Mouse (Mus musculus): ENCODE results near the gene Syt16. TPM values are rescaled to one million over a fixed set of nuclear protein-coding genes. Genes with fewer than 3 reads are reported as not detected.

Syt16 gene
- total RNA-seq, 1 experiment: 0.22 TPM

DNA sequence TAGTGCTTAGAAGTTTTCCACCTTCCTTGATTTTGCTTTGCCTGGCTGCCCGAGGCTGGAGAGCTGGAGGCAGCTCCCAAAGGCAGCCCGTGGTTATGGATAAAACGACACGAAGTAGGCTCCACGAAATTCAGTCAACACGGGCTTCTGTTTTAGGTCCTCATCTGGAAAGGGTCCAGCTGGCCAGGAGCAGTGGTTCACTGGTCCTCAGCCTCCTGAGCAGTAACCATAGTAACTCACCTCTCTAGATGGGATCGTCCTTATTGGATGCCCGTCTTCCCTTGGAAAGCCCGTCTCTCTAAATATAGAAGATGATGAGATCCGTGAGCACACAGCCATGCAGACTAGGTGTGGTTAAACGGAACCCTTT lies 287.2 kb downstream of the Syt16 start:
- H3K27ac ChIP-seq (ENCODE audit: insufficient read depth, low read depth, low read length, poor library complexity, severe bottlenecking): no peak overlapping the region
- TF ChIP-seq ZNF384 (IDR thresholded peaks at IDR 0.05; ENCODE audit: low read depth, low read length): no peak
- no peak for TF ChIP-seq ZC3H11A (IDR thresholded peaks at IDR 0.05; ENCODE audit: borderline replicate concordance, low read depth, low read length)
- no peak for TF ChIP-seq HCFC1 (IDR thresholded peaks at IDR 0.05; ENCODE audit: borderline replicate concordance, insufficient read depth, low read length)
- TF ChIP-seq CHD2 (IDR thresholded peaks at IDR 0.05; ENCODE audit: low read depth, low read length): no peak
- no peak for TF ChIP-seq MAFK (IDR thresholded peaks at IDR 0.05; ENCODE audit: insufficient read depth, low read depth, low read length)
- H3K9me3 ChIP-seq (ENCODE audit: control insufficient read depth, insufficient read depth, low read depth, low read length): no peaks in the 10 kb centered on the region
- no peaks in the 10 kb centered on the region for H3K36me3 ChIP-seq (ENCODE audit: control insufficient read depth, insufficient read depth, low read length, poor library complexity, severe bottlenecking)
- no peak for DNase-seq (ENCODE audit: low read depth, low spot score)
- in situ Hi-C loops (cut with MboI; ENCODE audit: low sequenced_read_pairs in 2 of 2, unreplicated experiment in 2 of 2): loop anchor here in 1 of 2 experiments (25.0 kb wide), 1 partner anchor 572 kb away; no protein-coding TSS in a partner anchor
- no peak overlapping the region for H3K9ac ChIP-seq (ENCODE audit: insufficient read depth, low read depth, low read length, poor library complexity, severe bottlenecking)
- peak overlapping the region in 1 of 2 experiments; percentile 54; a peak in 2 of 4 replicates for H3K4me3 ChIP-seq (ENCODE audit: insufficient read depth in 1 of 2, low read depth in 1 of 2, low read length in 2 of 2, poor library complexity in 1 of 2, severe bottlenecking in 1 of 2)
- no peaks in the 10 kb centered on the region for H3K4me1 ChIP-seq (ENCODE audit: control insufficient read depth in 2 of 2, insufficient read depth in 2 of 2, low read length in 2 of 2, poor library complexity in 1 of 2)

- in situ Hi-C loops (cut with MboI; ENCODE audit: low sequenced_read_pairs in 2 of 2, unreplicated experiment in 2 of 2): loop anchor here (10.0 to 25.0 kb wide), 2 partner anchors 576 to 579 kb away; no protein-coding TSS in a partner anchor
- Histone ChIP-seq H3K9ac (ENCODE audit: insufficient read depth, low read depth, low read length, poor library complexity, severe bottlenecking) (no peak overlapping the region), H3K4me1 (ENCODE audit: control insufficient read depth in 2 of 2, insufficient read depth in 2 of 2, low read length in 2 of 2, poor library complexity in 1 of 2) (no peaks in the 10 kb centered on the region), H3K36me3 (ENCODE audit: control insufficient read depth, insufficient read depth, low read length, poor library complexity, severe bottlenecking) (no peaks in the 10 kb centered on the region), H3K27ac (ENCODE audit: insufficient read depth, low read depth, low read length, poor library complexity, severe bottlenecking) (no peak overlapping the region), H3K9me3 (ENCODE audit: control insufficient read depth, insufficient read depth, low read depth, low read length) (no peaks in the 10 kb centered on the region), H3K4me3 (ENCODE audit: insufficient read depth in 1 of 2, low read depth in 1 of 2, low read length in 2 of 2, poor library complexity in 1 of 2, severe bottlenecking in 1 of 2) (no peak overlapping the region)
- TF ChIP-seq MAFK (IDR thresholded peaks at IDR 0.05; ENCODE audit: insufficient read depth, low read depth, low read length): no peak
- TF ChIP-seq HCFC1 (IDR thresholded peaks at IDR 0.05; ENCODE audit: borderline replicate concordance, insufficient read depth, low read length): no peak
- no peak for TF ChIP-seq ZC3H11A (IDR thresholded peaks at IDR 0.05; ENCODE audit: borderline replicate concordance, low read depth, low read length)
- TF ChIP-seq CHD2 (IDR thresholded peaks at IDR 0.05; ENCODE audit: low read depth, low read length): no peak
- no peak for TF ChIP-seq ZNF384 (IDR thresholded peaks at IDR 0.05; ENCODE audit: low read depth, low read length)
- no peak for DNase-seq (ENCODE audit: low read depth, low spot score)
Observed at GRCm38 (mm10) chr12:74290983-74291382, 293.5 kb downstream of the Syt16 start.

DNA sequence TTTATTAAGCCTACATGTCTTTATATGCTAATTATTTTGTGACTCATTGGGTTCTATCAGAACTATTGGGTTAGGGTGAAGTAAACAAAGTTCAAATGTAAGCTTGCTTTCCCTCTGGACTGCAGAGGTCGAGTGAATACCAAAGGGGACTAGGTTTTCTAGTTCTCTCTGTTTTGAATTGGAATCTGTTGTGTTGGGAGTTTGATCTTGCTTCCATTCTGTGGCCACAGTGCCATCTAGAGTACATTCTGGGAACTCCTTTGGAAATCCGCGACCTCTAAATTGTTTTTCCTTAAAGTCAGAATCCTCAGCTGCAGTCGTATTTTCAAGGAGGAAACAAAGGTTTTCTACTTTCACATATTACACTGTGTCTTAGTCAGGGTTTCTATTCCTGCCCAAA lies 296.2 kb downstream of the Syt16 start:
- no peak overlapping the region for H3K4me3 ChIP-seq (ENCODE audit: insufficient read depth in 1 of 2, low read depth in 1 of 2, low read length in 2 of 2, poor library complexity in 1 of 2, severe bottlenecking in 1 of 2)
- no peak for DNase-seq (ENCODE audit: low read depth, low spot score)
- H3K9ac ChIP-seq (ENCODE audit: insufficient read depth, low read depth, low read length, poor library complexity, severe bottlenecking): no peak overlapping the region
- no peaks in the 10 kb centered on the region for H3K9me3 ChIP-seq (ENCODE audit: control insufficient read depth, insufficient read depth, low read depth, low read length)
- H3K27ac ChIP-seq (ENCODE audit: insufficient read depth, low read depth, low read length, poor library complexity, severe bottlenecking): no peak overlapping the region
- no peaks in the 10 kb centered on the region for H3K36me3 ChIP-seq (ENCODE audit: control insufficient read depth, insufficient read depth, low read length, poor library complexity, severe bottlenecking)
- in situ Hi-C loops (cut with MboI; ENCODE audit: low sequenced_read_pairs in 2 of 2, unreplicated experiment in 2 of 2): loop anchor here (10.0 to 25.0 kb wide), 2 partner anchors 579 to 581 kb away; no protein-coding TSS in a partner anchor
- TF ChIP-seq MAFK (IDR thresholded peaks at IDR 0.05; ENCODE audit: insufficient read depth, low read depth, low read length): no peak
- no peak for TF ChIP-seq HCFC1 (IDR thresholded peaks at IDR 0.05; ENCODE audit: borderline replicate concordance, insufficient read depth, low read length)
- peak; percentile 66; the same call in 1 of the 2 replicates for TF ChIP-seq ZC3H11A (IDR thresholded peaks at IDR 0.05; ENCODE audit: borderline replicate concordance, low read depth, low read length)
- TF ChIP-seq ZNF384 (IDR thresholded peaks at IDR 0.05; ENCODE audit: low read depth, low read length): no peak
- no peaks in the 10 kb centered on the region for H3K4me1 ChIP-seq (ENCODE audit: control insufficient read depth in 2 of 2, insufficient read depth in 2 of 2, low read length in 2 of 2, poor library complexity in 1 of 2)

- no peak overlapping the region for H3K9ac ChIP-seq (ENCODE audit: insufficient read depth, low read depth, low read length, poor library complexity, severe bottlenecking)
- TF ChIP-seq ZNF384 (IDR thresholded peaks at IDR 0.05; ENCODE audit: low read depth, low read length): 0 out of 2 replicates have a peak, but pooled peaks have one; percentile 30
- TF ChIP-seq MAFK (IDR thresholded peaks at IDR 0.05; ENCODE audit: insufficient read depth, low read depth, low read length): no peak
- no peak overlapping the region for H3K4me3 ChIP-seq (ENCODE audit: insufficient read depth in 1 of 2, low read depth in 1 of 2, low read length in 2 of 2, poor library complexity in 1 of 2, severe bottlenecking in 1 of 2)
- no peak overlapping the region for H3K27ac ChIP-seq (ENCODE audit: insufficient read depth, low read depth, low read length, poor library complexity, severe bottlenecking)
- in situ Hi-C loops (cut with MboI; ENCODE audit: low sequenced_read_pairs in 2 of 2, unreplicated experiment in 2 of 2): loop anchor here (10.0 to 25.0 kb wide), 2 partner anchors 582 to 584 kb away; no protein-coding TSS in a partner anchor
- no peaks in the 10 kb centered on the region for H3K36me3 ChIP-seq (ENCODE audit: control insufficient read depth, insufficient read depth, low read length, poor library complexity, severe bottlenecking)
- no peaks in the 10 kb centered on the region for H3K4me1 ChIP-seq (ENCODE audit: control insufficient read depth in 2 of 2, insufficient read depth in 2 of 2, low read length in 2 of 2, poor library complexity in 1 of 2)
- DNase-seq (ENCODE audit: low read depth, low spot score): no peak
- no peaks in the 10 kb centered on the region for H3K9me3 ChIP-seq (ENCODE audit: control insufficient read depth, insufficient read depth, low read depth, low read length)
Observed at GRCm38 (mm10) chr12:74296374-74296773, 298.9 kb downstream of the Syt16 start.

GRCm38 (mm10) chr12:74301559-74301958 lies 304.1 kb downstream of the Syt16 start:
- Histone ChIP-seq H3K4me3 (ENCODE audit: insufficient read depth in 1 of 2, low read depth in 1 of 2, low read length in 2 of 2, poor library complexity in 1 of 2, severe bottlenecking in 1 of 2) (no peak overlapping the region), H3K36me3 (ENCODE audit: control insufficient read depth, insufficient read depth, low read length, poor library complexity, severe bottlenecking) (no peaks in the 10 kb centered on the region), H3K4me1 (ENCODE audit: control insufficient read depth in 2 of 2, insufficient read depth in 2 of 2, low read length in 2 of 2, poor library complexity in 1 of 2) (no peaks in the 10 kb centered on the region), H3K9me3 (ENCODE audit: control insufficient read depth, insufficient read depth, low read depth, low read length) (no peaks in the 10 kb centered on the region), H3K27ac (ENCODE audit: insufficient read depth, low read depth, low read length, poor library complexity, severe bottlenecking) (no peak overlapping the region), H3K9ac (ENCODE audit: insufficient read depth, low read depth, low read length, poor library complexity, severe bottlenecking) (no peak overlapping the region)
- in situ Hi-C loops (cut with MboI; ENCODE audit: low sequenced_read_pairs in 2 of 2, unreplicated experiment in 2 of 2): no loop called here
- TF ChIP-seq CHD2 (IDR thresholded peaks at IDR 0.05; ENCODE audit: low read depth, low read length): no peak
- no peak for TF ChIP-seq ZC3H11A (IDR thresholded peaks at IDR 0.05; ENCODE audit: borderline replicate concordance, low read depth, low read length)
- no peak for TF ChIP-seq HCFC1 (IDR thresholded peaks at IDR 0.05; ENCODE audit: borderline replicate concordance, insufficient read depth, low read length)
- no peak for TF ChIP-seq ZNF384 (IDR thresholded peaks at IDR 0.05; ENCODE audit: low read depth, low read length)
- DNase-seq (ENCODE audit: low read depth, low spot score): no peak
